Mouse (Mus musculus): Measurements from ENCODE around the gene Izumo2. TPM values are rescaled to one million over a fixed set of nuclear protein-coding genes. Genes with fewer than 3 reads are reported as not detected.
"Not testable (repeated sequence)": the region's sequence is repeated elsewhere in the genome, so short reads cannot be mapped to it uniquely, and the experiment has no call there.

Gene Izumo2
- total RNA-seq, 2 experiments from 2014 or later, result not detected

GRCm38 (mm10) chr7:44748101-44749044 lies 39.8 kb downstream of the Izumo2 start, which contains the start of gene Vrk3:
Gene Vrk3 (plus strand): TSS chr7:44748413.
- DNase-seq (ENCODE audit: low spot score in 2 of 2), result peak; percentile 93 to 96
- intact Hi-C loops (cut with DNase I), result loop anchor here (5.0 kb wide), 1 partner anchor 69 kb away; the partner anchor contains the start of genes Atf5, Il4i1 and Nup62

DNA sequence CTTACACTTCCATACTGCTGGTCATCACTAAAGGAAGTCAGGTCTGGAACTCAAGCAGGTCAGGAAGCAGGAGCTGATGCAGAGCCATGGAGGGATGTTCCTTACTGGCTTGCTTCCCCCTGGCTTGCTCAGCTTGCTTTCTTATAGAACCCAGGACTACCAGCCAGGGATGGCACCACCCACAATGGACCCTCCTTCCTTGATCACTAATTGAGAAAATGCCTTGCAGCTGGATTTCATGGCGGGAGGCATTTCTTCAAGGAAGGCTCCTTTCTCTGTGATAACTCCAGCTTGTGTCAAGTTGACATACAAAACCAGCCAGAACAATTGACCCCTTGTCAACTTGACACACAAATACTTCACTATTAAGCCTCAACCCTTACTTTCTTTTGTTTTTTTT lies 42.4 kb downstream of the Izumo2 start, which contains the start of gene Zfp473:
TSS of gene Zfp473 (minus strand) at position 101 of the 400 bp plus-strand sequence.
- intact Hi-C loops (cut with DNase I); DNase-seq (ENCODE audit: low spot score in 2 of 2): not testable (repeated sequence)

GRCm38 (mm10) chr7:44757164-44757563 lies 48.6 kb downstream of the Izumo2 start:
- intact Hi-C loops (cut with DNase I), result no loop called here
- no peak for DNase-seq (ENCODE audit: low spot score in 2 of 2)

DNA sequence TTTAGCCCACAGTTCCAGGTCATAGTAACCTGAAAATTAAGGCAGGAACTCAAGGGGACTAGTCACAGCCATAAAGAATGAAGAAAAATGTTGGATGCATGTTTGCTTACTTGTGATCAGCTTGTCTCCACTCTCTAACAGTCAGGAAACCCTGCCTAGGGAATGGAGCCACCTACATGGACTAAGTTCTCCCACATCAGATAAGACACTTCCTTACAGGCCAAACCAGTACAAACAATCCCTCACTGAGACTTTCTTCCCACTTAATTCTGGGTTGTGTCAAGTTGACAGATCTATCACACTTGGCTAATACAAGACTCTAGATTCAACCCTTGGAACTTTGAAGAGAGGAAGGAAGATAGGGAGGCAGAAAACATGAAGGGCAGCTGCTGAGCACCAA lies 51.8 kb downstream of the Izumo2 start:
- intact Hi-C loops (cut with DNase I), result no loop called here
- no peak for DNase-seq (ENCODE audit: low spot score in 2 of 2)

DNA sequence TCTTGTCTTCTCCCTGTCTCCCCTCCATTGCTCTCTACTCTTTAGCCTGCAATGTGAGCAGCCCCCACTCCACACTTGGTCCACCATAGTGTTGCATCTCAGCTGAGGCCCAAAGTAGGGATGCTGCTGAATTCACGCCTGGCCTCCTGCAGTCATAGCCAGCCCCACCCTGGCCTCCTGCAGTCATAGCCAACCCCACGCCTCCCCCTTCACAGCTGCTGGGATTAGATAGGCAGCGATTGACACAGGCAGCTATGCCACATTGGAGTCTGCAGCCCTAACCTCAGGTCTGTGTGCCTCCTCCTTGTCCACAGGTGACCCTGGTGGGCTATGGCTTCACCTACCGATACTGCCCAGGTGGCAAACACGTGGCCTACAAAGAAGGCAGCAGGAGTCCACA lies 59.6 kb downstream of the Izumo2 start:
- DNase-seq (ENCODE audit: low spot score in 2 of 2), result no peak
- intact Hi-C loops (cut with DNase I), result no loop called here

Other genes starting within 250 kb of the Izumo2 start
- 10 to 100 TPM; 11.2 to 13.4 TPM for gene Aspdh, start 243.4 kb upstream of the Izumo2 start, total RNA-seq (2021)
- 10 to 100 TPM; 60.6 to 63.2 TPM for gene Josd2, start 240.8 kb upstream of the Izumo2 start, total RNA-seq (2021)
- 100 to 1,000 TPM; 145 to 164 TPM for gene Emc10, start 212.2 kb upstream of the Izumo2 start, total RNA-seq (2021)
- gene Fam71e1, start 212.2 kb upstream of the Izumo2 start, total RNA-seq (2021), result 10 to 100 TPM; 26.5 to 32.5 TPM
- gene Mybpc2, start 184.1 kb upstream of the Izumo2 start, total RNA-seq (2021), result under 1 TPM in 1 of 2 experiments, not detected in 1; 0.30 TPM
- under 1 TPM in 1 of 2 experiments, not detected in 1; 0.15 TPM for gene Spib, start 176.7 kb upstream of the Izumo2 start, total RNA-seq (2021)
- 1 to 10 TPM; 4.2 to 7.0 TPM for gene Pold1, start 159.9 kb upstream of the Izumo2 start, total RNA-seq (2021)
- gene Nr1h2, start 154.8 kb upstream of the Izumo2 start, total RNA-seq (2021), result 10 to 100 TPM; 51.0 to 60.7 TPM
- not detected for gene Napsa, start 136.4 kb upstream of the Izumo2 start, total RNA-seq (2021)
- gene Kcnc3, start 118.1 kb upstream of the Izumo2 start, total RNA-seq (2021), result 10 to 100 TPM; 74.2 to 75.5 TPM
- 10 to 100 TPM in 1 of 2 experiments, 1 to 10 TPM in 1; 8.8 to 14.5 TPM for gene Myh14, start 37.9 kb upstream of the Izumo2 start, total RNA-seq (2021)
- gene Vrk3, start 39.7 kb downstream of the Izumo2 start, total RNA-seq (2021), result 10 to 100 TPM; 25.0 to 28.2 TPM
- gene Zfp473, start 42.3 kb downstream of the Izumo2 start, total RNA-seq (2021), result under 1 TPM; 0.37 to 0.38 TPM
- 10 to 100 TPM; 33.0 to 37.1 TPM for gene Nup62, start 107.3 kb downstream of the Izumo2 start, total RNA-seq (2021)
- 1 to 10 TPM; 2.3 to 3.1 TPM for gene Il4i1, start 107.6 kb downstream of the Izumo2 start, total RNA-seq (2021)
- gene Atf5, start 107.9 kb downstream of the Izumo2 start, total RNA-seq (2021), result 10 to 100 TPM; 24.4 to 25.1 TPM
- 10 to 100 TPM; 80.8 to 81.1 TPM for gene Akt1s1, start 140.2 kb downstream of the Izumo2 start, total RNA-seq (2021)
- gene Tbc1d17, start 140.3 kb downstream of the Izumo2 start, total RNA-seq (2021), result 10 to 100 TPM; 48.3 to 58.7 TPM
- 10 to 100 TPM; 26.1 to 28.7 TPM for gene Pnkp, start 148.4 kb downstream of the Izumo2 start, total RNA-seq (2021)
- 100 to 1,000 TPM; 263 to 271 TPM for gene Ptov1, start 161.0 kb downstream of the Izumo2 start, total RNA-seq (2021)
- gene Med25, start 184.0 kb downstream of the Izumo2 start, total RNA-seq (2021), result 100 to 1,000 TPM in 1 of 2 experiments, 10 to 100 TPM in 1; 92.5 to 103 TPM
- gene Fuz, start 187.3 kb downstream of the Izumo2 start, total RNA-seq (2021), result 10 to 100 TPM; 20.4 to 22.9 TPM
- gene Ap2a1, start 220.8 kb downstream of the Izumo2 start, total RNA-seq (2021), result 100 to 1,000 TPM; 381 to 392 TPM
- 1 to 10 TPM; 2.6 to 2.8 TPM for gene Tsks, start 234.5 kb downstream of the Izumo2 start, total RNA-seq (2021)